In the genomic region with DNA sequence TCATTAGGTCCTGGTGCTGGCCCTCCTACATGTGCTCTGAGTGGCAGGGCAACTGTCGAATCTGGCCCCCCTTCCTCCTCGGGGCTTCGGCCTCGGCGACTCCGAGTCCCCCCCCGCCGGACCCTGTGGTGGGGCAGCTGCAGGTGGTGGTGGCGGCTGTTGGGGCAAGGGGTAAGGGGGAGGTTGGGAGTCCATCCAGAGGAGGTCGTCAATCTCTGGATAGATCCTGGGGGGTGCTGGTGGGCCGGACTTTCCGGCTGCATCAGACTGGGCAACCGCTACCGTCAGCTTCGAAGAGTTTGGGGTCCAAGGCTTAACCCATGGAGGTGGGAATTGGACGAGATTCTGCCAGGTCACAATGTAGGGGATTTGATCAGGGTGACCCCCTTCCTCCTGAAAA, we compare ENCODE assay signal across 26 mouse cellular contexts. TPM values are rescaled to one million over a fixed set of nuclear protein-coding genes. Genes with fewer than 3 reads are reported as not detected.
A peak's percentile ranks its signal among the peaks of the same experiment; 100 is the strongest.
DNase-seq lines count a peak whose midpoint lies in the region.
"Not testable (repeated sequence)": the region's sequence is repeated elsewhere in the genome, so short reads cannot be mapped to it uniquely, and the experiment has no call there.
"Had no signal": no experiment of that assay in that cellular context is flagged by ENCODE, and none has a peak within 500 bp of the region (broad histone marks: within the 10 kb centered on the region; RNA-seq: fewer than 3 reads in every experiment).

No protein-coding gene starts in this region.

- not testable (repeated sequence) for H3K27ac ChIP-seq in limb, embryonic 10.5 days

- not testable (repeated sequence) for H3K4me3 ChIP-seq in limb, embryonic 10.5 days

- not testable (repeated sequence) for H3K36me3 ChIP-seq in limb, embryonic 10.5 days

- DNase-seq in ZHBTc4 (ENCODE audit: low read depth, low spot score) = peak; percentile 4
- DNase-seq in cerebellum, adult 11-12 months = peak; percentile 6
- peak; percentile 3 to 5 for DNase-seq in gastrocnemius, adult 8-10 months (ENCODE audit: low spot score in 2 of 2)
- peak; percentile 3 for DNase-seq in heart, postnatal 25 days (ENCODE audit: low spot score)
- peak; percentile 15 for DNase-seq in limb, embryonic 10.5 days (ENCODE audit: low spot score)
- DNase-seq in ovary, adult 18-20 months (ENCODE audit: low spot score) = peak; percentile 2
- DNase-seq in thymus, postnatal 10 days (ENCODE audit: low spot score in 2 of 2) = peak; percentile 3 to 4

- not testable (repeated sequence) for H3K9me3 ChIP-seq in limb, embryonic 10.5 days (replicated peaks)

- H3K4me1 ChIP-seq in limb, embryonic 10.5 days = not testable (repeated sequence)

- not testable (repeated sequence) for H3K27me3 ChIP-seq in limb, embryonic 10.5 days (ENCODE audit: low read depth, poor library complexity, severe bottlenecking)

- 93% methylated on average over 16 of the region's 16 CpGs for WGBS in limb, embryonic 10.5 days

- intact Hi-C loops in heart, postnatal 25 days (cut with DNase I) = not testable (repeated sequence)

RNA-seq across cellular contexts. Expression of gene Gm20777, which starts 44.0 kb away (rescaled TPM):
- not detected for total RNA-seq in gastrocnemius, adult 8-10 months (2022)
- total RNA-seq in heart, postnatal 25 days (2021) = not detected
- polyA plus RNA-seq in limb, embryonic 10.5 days (2016; fragmentation: Nextera tagmentation; extraction: Ambion mirVana) = not detected in 2 replicates
- total RNA-seq: adrenal gland, postnatal 25 days; heart, postnatal 14 days; layer of hippocampus, adult 18-20 months; layer of hippocampus, postnatal 14 days; left cerebral cortex, adult 8-10 months; left cerebral cortex, postnatal 4 days; midbrain, postnatal 0 days had no signal
- polyA plus RNA-seq: embryonic facial prominence, embryonic 11.5 days; forebrain, embryonic 12.5 days; gonadal fat pad, adult 2 months; heart, embryonic 13.5 days; hindbrain, embryonic 13.5 days; kidney, adult 2 months; kidney, postnatal 0 days; liver, embryonic 15.5 days; lung, embryonic 16.5 days; macrophage; midbrain, postnatal 0 days; neural tube, embryonic 15.5 days; small intestine, adult 2 months had no signal
